Mouse (Mus musculus): ENCODE measurements around the gene Stam. TPM values are rescaled to one million over a fixed set of nuclear protein-coding genes. Genes with fewer than 3 reads are reported as not detected.

The Stam gene
- total RNA-seq, 2 experiments from 2014 or later: 42.9 to 45.6 TPM

GRCm38 (mm10) chr2:14127629-14128028, 53.7 kb downstream of the Stam start:
- no peak for DNase-seq

- DNase-seq: no peak
Measured at GRCm38 (mm10) chr2:14130641-14131339, 56.9 kb downstream of the Stam start.

GRCm38 (mm10) chr2:14132468-14133326, 58.8 kb downstream of the Stam start:
- DNase-seq: no peak

GRCm38 (mm10) chr2:14136906-14137305, 63.0 kb downstream of the Stam start:
- DNase-seq: no peak

- no peak for DNase-seq
Measured at GRCm38 (mm10) chr2:14139590-14139989, 65.7 kb downstream of the Stam start.

- DNase-seq: no peak
Measured at GRCm38 (mm10) chr2:14140044-14140443, 66.1 kb downstream of the Stam start.

- DNase-seq: peak; percentile 24
Measured at GRCm38 (mm10) chr2:14145311-14145710, 71.4 kb downstream of the Stam start.

GRCm38 (mm10) chr2:14146913-14147312, 73.0 kb downstream of the Stam start:
- DNase-seq: no peak

- DNase-seq: no peak
Measured at GRCm38 (mm10) chr2:14150829-14151228, 76.9 kb downstream of the Stam start.

GRCm38 (mm10) chr2:14151854-14152253, 78.0 kb downstream of the Stam start:
- DNase-seq: no peak

- no peak for DNase-seq
Measured at GRCm38 (mm10) chr2:14159047-14159446, 85.1 kb downstream of the Stam start.

GRCm38 (mm10) chr2:14159756-14160155, 85.9 kb downstream of the Stam start:
- no peak for DNase-seq

- no peak for DNase-seq
Measured at GRCm38 (mm10) chr2:14164459-14165030, 90.6 kb downstream of the Stam start.

GRCm38 (mm10) chr2:14165066-14165465, 91.2 kb downstream of the Stam start:
- DNase-seq: no peak

- DNase-seq: peak; percentile 16
Measured at GRCm38 (mm10) chr2:14165618-14166344, 91.9 kb downstream of the Stam start.

GRCm38 (mm10) chr2:14167721-14168120, 93.8 kb downstream of the Stam start:
- DNase-seq: no peak

GRCm38 (mm10) chr2:14174334-14174733, 100.4 kb downstream of the Stam start, which contains the start of gene Tmem236:
Tmem236 (plus strand) TSS chr2:14174523.
- DNase-seq: no peak

- no peak for DNase-seq
Measured at GRCm38 (mm10) chr2:14176460-14177193, 102.7 kb downstream of the Stam start.

GRCm38 (mm10) chr2:14184375-14184774, 110.5 kb downstream of the Stam start:
- DNase-seq: no peak

- no peak for DNase-seq
Measured at GRCm38 (mm10) chr2:14190684-14191083, 116.8 kb downstream of the Stam start.

- DNase-seq: no peak
Measured at GRCm38 (mm10) chr2:14191601-14192000, 117.7 kb downstream of the Stam start.

GRCm38 (mm10) chr2:14192046-14192445, 118.1 kb downstream of the Stam start:
- no peak for DNase-seq
